Mouse (Mus musculus): ENCODE results near the gene Il33.

DNA sequence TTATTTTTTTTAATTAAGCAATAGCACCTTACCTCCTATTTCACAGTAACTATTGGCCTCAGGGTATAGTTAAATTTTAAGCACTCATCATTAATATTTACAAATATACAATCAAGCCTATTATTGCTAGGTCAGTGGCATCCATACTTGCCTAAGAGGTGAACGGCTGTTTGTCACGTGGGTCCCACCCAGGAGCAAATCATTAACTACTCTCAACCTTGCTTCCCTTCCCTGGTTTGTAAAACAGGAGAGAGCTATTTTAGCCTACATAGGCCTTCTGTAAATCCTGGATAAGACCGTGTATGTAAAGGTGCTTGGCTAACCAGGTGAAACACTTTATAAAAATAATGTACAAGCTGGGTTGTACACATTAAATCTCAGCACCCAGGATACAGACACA, 43.0 kb downstream of the Il33 start:
- TF ChIP-seq CTCF (IDR thresholded peaks at IDR 0.05) (no peak), EP300 (IDR thresholded peaks at IDR 0.05) (no peak)
